Mouse (Mus musculus): ENCODE data around the gene Pibf1.

Pibf1 gene

DNA sequence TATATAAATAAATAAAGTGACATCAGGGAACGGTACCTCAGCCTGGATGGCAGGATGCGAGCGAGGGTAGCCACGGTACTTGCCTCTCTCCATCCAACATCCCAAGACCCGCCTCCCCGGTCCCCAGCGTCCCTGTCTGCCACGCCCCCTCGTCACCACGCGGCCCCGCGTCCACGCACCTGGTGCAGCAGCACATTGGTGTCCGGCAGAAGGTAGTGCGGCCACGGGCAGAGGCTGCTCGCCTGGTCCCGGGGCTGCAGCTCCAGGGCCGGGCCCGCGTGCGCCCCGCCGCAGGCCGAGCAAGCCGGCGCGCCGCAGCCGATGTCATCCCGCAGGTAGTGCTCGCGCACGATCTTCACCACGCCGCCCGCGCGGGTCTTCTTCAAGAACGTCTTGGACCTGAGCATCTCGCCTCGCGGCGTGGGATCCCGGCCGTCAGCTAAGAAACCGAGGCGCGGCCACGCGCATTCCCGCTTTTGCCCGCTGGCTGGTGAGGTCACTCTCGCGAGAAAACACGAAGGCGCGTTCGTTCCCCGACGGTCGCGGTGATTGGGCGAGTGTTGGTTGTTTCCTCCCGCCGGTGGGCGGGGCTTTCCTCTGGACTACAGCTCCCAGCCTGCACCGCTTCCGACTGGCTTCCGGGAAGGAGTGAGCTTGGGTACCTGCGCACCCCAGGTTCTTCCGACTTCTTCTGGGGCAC lies at the start of gene Pibf1, which contains the start of gene Dis3:
Pibf1 (plus strand) TSS at position 158 of the 700 bp plus-strand sequence.
Dis3 (minus strand) TSS at position 504 of the 700 bp plus-strand sequence.
- ChIA-PET CTCF (interaction anchor here in 3 of 4 experiments (0.6 to 1.2 kb wide), 3 partner anchors 28 to 43 kb away, joined by 3 read pairs; no protein-coding TSS in a partner anchor), POLR2A (interaction anchor here (0.5 to 9.9 kb wide), 63 partner anchors 8 to 795 kb away, joined by 3 to 151 read pairs (median 4); partner anchors contain the start of genes Bora (in 3 of the 4), Klf5 (in 3 of the 4) and Mzt1 (in 3 of the 4))

DNA sequence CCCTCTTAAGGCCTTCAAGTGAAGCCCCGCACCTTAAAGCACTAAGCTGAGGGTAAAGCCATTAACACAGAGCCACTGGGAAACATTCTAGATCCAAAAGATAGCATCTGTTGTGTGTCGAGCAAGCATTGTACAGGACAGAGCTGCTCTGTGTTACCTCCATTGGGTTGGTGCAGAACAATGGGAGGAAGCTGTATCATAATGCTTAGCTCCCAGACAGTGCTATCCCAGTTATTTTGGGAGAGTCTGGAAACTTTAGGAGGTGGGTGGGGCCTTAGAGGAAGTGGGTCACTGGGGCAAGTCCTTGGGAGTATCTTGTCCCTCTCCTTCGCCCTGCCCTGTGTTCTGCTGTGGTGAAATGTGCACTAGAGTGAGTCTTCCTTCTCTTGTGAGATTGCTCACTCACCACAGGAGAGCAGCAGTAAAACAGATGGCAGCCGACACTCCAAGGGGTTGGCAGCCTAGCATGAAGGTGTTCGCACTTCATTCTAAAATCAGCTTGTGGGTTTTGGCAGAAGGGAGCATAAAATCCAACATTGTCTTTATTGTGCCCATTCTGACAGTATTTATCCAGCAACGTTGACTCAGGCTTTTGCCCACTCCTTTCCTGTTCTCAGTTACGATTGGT lies 40.2 kb upstream of the Pibf1 start:
- ChIA-PET POLR2A (interaction anchor here (0.6 to 1.7 kb wide), 18 partner anchors 10 to 632 kb away, joined by 3 to 5 read pairs (median 3); partner anchors contain the start of genes Dis3 (in 3 of the 4) and Pibf1 (in 2 of the 4)), CTCF (interaction anchor here in 1 of 4 experiments (0.7 kb wide), 1 partner anchor 9 kb away, joined by 3 read pairs; no protein-coding TSS in a partner anchor)

GRCm38 (mm10) chr14:99060616-99061015 lies 38.6 kb upstream of the Pibf1 start:
- ChIA-PET CTCF (no interaction called here), POLR2A (interaction anchor here in 1 of 4 experiments (0.6 to 2.2 kb wide), 8 partner anchors 11 to 218 kb away, joined by 3 to 5 read pairs (median 3); no protein-coding TSS in a partner anchor)

DNA sequence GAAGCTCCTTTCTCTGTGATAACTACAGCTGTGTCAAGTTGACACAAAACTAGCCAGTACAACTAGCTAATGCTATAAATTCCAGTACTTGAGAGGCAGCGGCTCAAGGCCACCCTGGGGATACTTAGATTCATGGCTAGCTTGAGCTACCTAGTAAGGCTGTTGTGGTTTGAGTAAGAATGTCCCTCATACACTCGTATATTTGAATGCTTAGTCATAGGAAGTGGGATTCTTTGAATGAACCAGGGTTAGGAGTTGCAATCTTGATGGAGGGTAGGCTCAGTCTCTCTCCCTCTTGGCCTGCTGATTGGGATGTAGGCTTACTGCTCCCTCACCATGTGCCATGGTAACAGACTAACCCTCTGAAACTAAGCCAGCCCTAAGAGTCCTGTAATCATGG lies 36.1 kb upstream of the Pibf1 start:
- CTCF ChIA-PET, result no interaction called here
- POLR2A ChIA-PET, result interaction anchor here in 2 of 4 experiments (0.9 to 1.0 kb wide), 2 partner anchors 9 to 12 kb away, joined by 3 read pairs; no protein-coding TSS in a partner anchor

DNA sequence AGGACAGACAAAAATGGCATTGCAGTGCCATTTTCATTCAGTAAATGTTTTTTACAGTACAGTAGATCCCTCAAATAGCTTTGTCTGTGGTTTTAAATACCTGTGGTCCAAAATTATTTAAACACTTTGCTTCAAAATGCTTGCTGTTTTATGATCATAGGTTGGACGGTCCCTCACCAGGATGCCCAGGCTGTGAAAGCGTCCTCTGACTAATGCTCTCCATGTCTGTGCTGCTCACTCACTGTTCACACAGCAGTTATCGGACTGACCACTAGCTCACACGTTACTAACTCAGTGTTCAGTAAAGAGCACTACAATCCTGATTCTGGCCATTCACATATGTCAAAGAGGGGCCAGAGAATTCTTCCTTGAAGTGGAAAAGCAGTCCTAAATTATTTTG lies 28.1 kb upstream of the Pibf1 start:
- POLR2A ChIA-PET, result interaction anchor here in 1 of 4 experiments (1.0 to 3.1 kb wide), 6 partner anchors 9 to 21 kb away, joined by 4 to 13 read pairs (median 4); no protein-coding TSS in a partner anchor
- CTCF ChIA-PET, result interaction anchor here in 2 of 4 experiments (0.7 to 1.0 kb wide), 2 partner anchors 19 to 28 kb away, joined by 3 read pairs; partner anchors contain the start of genes Dis3 (in 1 of the 2) and Pibf1 (in 1 of the 2)

GRCm38 (mm10) chr14:99088947-99089346 lies 10.3 kb upstream of the Pibf1 start:
- CTCF ChIA-PET, result no interaction called here
- POLR2A ChIA-PET, result interaction anchor here in 2 of 4 experiments (0.8 to 3.5 kb wide), 7 partner anchors 8 to 48 kb away, joined by 3 to 14 read pairs (median 5); partner anchors contain the start of genes Dis3 (in 2 of the 2) and Pibf1 (in 2 of the 2)

DNA sequence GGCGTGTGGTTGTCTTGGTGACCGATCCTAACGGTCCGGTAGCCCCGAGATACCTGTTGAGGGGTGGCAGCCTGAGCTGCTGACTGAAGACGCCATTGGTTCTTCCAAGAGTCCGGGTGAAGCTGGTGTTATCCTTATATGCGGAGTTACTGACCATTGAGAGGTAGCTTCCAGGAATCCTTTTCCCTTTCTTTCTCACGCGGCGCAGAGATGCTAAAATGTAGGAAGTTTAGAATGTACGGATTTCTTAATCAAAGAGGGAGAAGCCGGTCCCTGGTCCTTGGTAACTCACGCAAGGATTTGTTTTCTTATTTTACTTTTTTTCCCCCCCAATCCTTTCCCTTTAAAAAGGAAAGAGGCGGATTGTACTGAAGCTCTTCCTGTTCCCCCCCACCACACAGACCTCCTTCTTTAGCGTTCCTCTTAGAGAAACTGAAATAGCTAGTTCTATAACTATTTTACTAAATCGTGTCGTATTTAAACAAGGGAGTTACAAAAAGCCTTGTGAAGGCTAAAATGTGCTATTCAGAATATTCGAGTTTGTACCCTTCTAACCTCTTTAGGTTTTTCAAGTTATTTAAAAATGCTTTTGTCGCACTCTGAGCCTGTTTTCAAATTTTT lies 853 bp downstream of the Pibf1 start:
- CTCF ChIA-PET, result interaction anchor here in 3 of 4 experiments (0.6 to 1.2 kb wide), 3 partner anchors 28 to 42 kb away, joined by 3 read pairs; no protein-coding TSS in a partner anchor
- POLR2A ChIA-PET, result interaction anchor here (0.6 to 9.9 kb wide), 61 partner anchors 8 to 709 kb away, joined by 3 to 151 read pairs (median 4); partner anchors contain the start of genes Bora (in 3 of the 4), Klf5 (in 3 of the 4) and Mzt1 (in 3 of the 4)

- ChIA-PET CTCF (no interaction called here), POLR2A (no interaction called here)
Measured at GRCm38 (mm10) chr14:99103050-99103449, 3.8 kb downstream of the Pibf1 start.

DNA sequence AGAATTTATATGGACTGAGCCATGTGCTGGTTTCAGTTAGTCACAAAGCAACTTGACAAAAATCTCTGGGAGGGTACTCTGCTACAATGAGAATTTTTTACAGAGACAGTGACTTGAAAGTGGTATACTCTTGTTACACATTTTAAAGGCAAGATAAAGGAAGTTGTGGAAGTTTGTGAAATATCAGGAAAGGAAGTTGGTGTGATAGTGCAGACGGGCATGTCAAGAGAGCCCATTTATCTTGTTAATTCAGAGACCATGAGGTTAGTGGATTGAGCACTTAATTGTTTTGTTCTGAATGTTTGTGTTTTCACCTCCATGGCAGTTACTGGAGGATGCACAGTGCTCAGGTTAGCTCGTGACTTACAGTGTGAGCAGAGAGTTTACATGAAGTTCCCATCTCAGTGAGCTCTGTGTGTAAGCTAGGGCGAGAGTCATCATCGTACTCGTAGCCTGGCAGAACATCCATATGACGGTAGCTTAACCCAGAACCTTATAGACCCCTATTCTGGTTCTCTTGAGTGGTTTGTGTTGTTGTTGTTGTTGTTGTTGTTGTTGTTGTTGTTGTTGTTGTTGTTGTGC lies 5.4 kb downstream of the Pibf1 start:
- CTCF ChIA-PET, result interaction anchor here in 2 of 4 experiments (0.6 to 0.7 kb wide), 2 partner anchors 37 to 68 kb away, joined by 3 to 5 read pairs; no protein-coding TSS in a partner anchor
- POLR2A ChIA-PET, result interaction anchor here in 1 of 4 experiments (0.5 to 0.7 kb wide), 2 partner anchors 12 to 174 kb away, joined by 3 read pairs; no protein-coding TSS in a partner anchor

GRCm38 (mm10) chr14:99106671-99107070 lies 7.4 kb downstream of the Pibf1 start:
- POLR2A ChIA-PET, result interaction anchor here in 1 of 4 experiments (0.6 kb wide), 1 partner anchor 507 kb away, joined by 3 read pairs; no protein-coding TSS in a partner anchor
- CTCF ChIA-PET, result no interaction called here

GRCm38 (mm10) chr14:99107631-99108187 lies 8.5 kb downstream of the Pibf1 start:
- ChIA-PET CTCF (no interaction called here), POLR2A (no interaction called here)

GRCm38 (mm10) chr14:99108762-99109161 lies 9.5 kb downstream of the Pibf1 start:
- ChIA-PET CTCF (no interaction called here), POLR2A (interaction anchor here in 2 of 4 experiments (1.6 to 2.6 kb wide), 2 partner anchors 9 kb away, joined by 6 to 10 read pairs; partner anchors contain the start of genes Dis3 (in 2 of the 2) and Pibf1 (in 2 of the 2))

DNA sequence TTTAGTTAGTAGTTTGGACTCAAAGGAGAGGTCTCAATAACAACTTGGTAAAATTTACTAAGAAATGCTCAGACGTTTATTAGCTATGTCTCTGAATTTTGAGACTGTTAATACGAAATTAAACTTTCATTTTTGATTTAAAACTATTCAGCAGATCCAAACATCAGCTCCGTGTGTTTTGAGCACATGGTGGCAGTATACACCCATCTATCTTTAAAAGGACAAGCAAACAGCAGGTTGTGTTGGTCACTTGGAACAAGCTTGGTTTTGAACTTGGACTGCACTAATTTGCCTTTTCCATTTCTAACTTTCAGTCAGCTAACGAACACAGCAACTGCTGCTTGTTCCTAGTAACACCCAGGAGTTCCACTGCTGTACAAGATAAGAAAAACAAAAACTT lies 18.4 kb downstream of the Pibf1 start:
- ChIA-PET CTCF (interaction anchor here in 3 of 4 experiments (0.5 to 1.3 kb wide), 3 partner anchors 9 to 777 kb away, joined by 3 to 4 read pairs (median 4); no protein-coding TSS in a partner anchor), POLR2A (interaction anchor here in 1 of 4 experiments (1.1 kb wide), 1 partner anchor 79 kb away, joined by 3 read pairs; no protein-coding TSS in a partner anchor)

- ChIA-PET POLR2A (interaction anchor here in 1 of 4 experiments (1.6 kb wide), 1 partner anchor 29 kb away, joined by 4 read pairs; no protein-coding TSS in a partner anchor), CTCF (interaction anchor here in 2 of 4 experiments (1.2 to 1.5 kb wide), 2 partner anchors 21 to 773 kb away, joined by 3 to 4 read pairs; no protein-coding TSS in a partner anchor)
Measured at GRCm38 (mm10) chr14:99121584-99122339, 22.5 kb downstream of the Pibf1 start.

GRCm38 (mm10) chr14:99124076-99124475 lies 24.9 kb downstream of the Pibf1 start:
- ChIA-PET CTCF (no interaction called here), POLR2A (interaction anchor here in 2 of 4 experiments (1.1 kb wide), 2 partner anchors 24 kb away, joined by 3 to 7 read pairs; partner anchors contain the start of genes Dis3 (in 2 of the 2) and Pibf1 (in 1 of the 2))

DNA sequence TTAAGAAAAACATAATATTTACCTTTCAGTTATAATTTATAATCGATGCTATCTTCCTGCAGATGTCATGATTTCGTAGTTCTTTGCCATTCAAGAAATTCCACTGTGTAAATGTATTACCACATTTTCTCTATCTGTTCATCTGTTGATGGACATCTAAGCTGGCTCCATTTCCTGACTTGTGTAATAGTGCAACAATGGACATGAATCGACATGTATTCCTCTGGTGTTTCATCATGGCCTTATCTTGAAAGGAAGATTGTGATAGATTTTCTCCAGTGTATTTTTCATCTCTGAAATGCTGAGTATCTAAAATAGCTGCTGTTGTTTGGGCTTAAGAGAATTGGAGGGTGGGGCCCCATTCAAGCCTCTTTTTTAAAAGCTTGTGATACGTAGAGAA lies 27.5 kb downstream of the Pibf1 start:
- ChIA-PET POLR2A (interaction anchor here in 2 of 4 experiments (0.6 to 0.7 kb wide), 2 partner anchors 82 to 481 kb away, joined by 3 to 4 read pairs; no protein-coding TSS in a partner anchor), CTCF (interaction anchor here in 1 of 4 experiments (0.6 kb wide), 2 partner anchors 9 to 17 kb away, joined by 3 to 4 read pairs; no protein-coding TSS in a partner anchor)

DNA sequence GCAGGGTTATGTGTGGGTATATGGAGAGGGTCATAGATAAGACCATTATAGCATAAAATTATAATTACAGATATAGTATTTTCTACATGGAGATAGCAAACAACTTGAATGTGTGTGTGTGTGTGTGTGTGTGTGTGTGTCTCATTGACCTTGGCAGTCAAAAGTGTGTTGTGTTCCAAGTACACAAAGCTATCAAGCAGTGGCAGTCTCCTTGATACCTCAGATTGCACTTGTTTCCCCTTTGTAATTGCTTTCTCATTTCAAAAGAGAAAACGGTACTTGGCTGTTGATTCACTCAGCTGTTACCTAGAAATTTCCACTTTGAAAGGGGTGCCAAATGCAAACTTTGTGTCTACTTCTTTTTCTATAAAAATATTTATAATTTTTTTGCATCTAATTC lies 28.3 kb downstream of the Pibf1 start:
- ChIA-PET POLR2A (no interaction called here), CTCF (interaction anchor here in 1 of 4 experiments (0.6 kb wide), 1 partner anchor 304 kb away, joined by 3 read pairs; no protein-coding TSS in a partner anchor)
